Mouse (Mus musculus) urinary bladder, postnatal 14 days (tissue): ENCODE results near the gene Lrrc19.

Source experiments
- DNase-seq: peaks from one replicate; pipeline ENCODE4 v3.0.0; 2021; ENCODE audit warnings: low spot score

Gene Lrrc19

DNA sequence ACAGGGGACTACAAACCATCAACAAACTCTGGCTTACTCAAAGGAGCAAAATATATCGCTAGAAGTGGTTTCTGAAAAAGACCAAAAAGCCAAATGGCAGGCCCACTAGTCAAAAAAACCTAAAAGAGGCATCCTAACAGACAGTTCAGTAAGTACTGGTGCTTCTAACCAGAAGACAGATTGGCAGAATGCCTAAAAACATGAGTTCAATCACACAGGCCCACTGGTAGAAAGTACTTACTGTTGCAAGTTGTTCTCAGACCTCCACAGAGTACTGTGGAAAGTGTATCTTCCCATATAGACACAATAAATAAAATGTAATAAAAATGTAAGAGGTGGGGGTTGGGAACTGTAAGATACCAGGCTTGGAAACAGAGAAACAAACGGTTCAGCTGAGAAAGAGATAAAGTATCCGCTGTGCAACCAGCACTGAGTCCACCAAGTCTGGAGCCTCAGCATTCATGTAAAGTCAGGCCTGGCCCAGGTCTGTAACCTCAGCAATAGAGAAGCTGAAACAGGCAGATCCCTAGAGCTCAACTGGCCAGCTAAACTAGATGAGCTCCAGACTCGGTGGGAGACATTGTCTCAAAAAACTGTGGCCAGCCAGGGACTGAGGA lies 58.1 kb downstream of the Lrrc19 start:
- DNase-seq: no peak
